Mouse (Mus musculus) naive thymus-derived CD4-positive, alpha-beta T cell, adult 2 months (primary cell): ENCODE data around the gene Hist1h4d.
"Not testable (repeated sequence)": the region's sequence is repeated elsewhere in the genome, so short reads cannot be mapped to it uniquely, and the experiment has no call there.

Experiments used
- DNase-seq: peaks from one replicate; pipeline ENCODE4 v3.0.0-alpha.2; 2011; ENCODE audit warnings: low read depth

Gene Hist1h4d

DNA sequence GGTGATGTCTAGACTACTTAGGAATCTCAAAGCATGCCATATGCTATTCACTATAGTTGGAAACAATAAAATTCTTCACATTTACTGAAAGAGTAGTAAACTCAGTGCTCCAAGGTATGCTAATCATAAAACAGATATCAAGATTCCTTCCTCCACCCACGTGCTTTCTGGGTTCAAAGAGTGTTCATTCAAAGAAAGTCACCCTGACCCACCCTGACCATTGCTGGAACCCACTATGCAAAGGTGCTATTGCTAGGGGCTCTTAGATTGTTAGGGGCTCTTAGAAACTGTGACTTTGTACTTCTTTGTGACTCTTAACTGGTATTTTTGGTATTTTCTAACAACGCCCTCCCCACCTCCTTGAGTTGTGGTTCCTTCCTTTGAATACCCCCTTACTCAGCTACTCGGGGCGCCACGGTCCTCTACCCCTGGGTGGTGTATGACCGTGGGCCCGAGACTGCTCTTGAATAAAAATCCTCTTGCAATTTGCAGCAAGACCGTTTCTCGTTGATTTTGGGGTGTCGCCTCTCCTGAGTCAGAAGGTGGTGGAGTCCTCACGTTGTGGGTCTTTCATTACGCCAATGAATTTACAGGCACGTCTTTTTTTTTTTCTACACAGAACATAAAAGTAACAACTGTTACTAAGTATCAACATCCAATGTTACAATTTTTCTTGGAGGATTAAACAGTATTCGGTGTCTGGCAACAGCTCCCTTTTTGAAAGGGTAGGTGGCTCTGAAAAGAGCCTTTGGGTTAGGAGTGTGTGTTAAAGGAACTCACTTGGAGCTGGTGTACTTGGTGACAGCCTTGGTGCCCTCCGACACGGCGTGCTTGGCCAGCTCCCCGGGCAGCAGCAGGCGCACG is 8.1 kb upstream of the Hist1h4d start:
- peak; percentile 42 for DNase-seq

- peak; percentile 95 for DNase-seq
Measured at GRCm38 (mm10) chr13:23573898-23574524, 7.4 kb upstream of the Hist1h4d start, which contains the start of the genes Hist1h2bf and Hist1h2ad. Hist1h2bf (minus strand) TSS chr13:23574196. Hist1h2ad (plus strand) TSS chr13:23574381.

- peak; percentile 53 for DNase-seq
Measured at GRCm38 (mm10) chr13:23574546-23575170, 6.7 kb upstream of the Hist1h4d start.

- peak; percentile 71 for DNase-seq
Measured at GRCm38 (mm10) chr13:23575271-23575851, 6.0 kb upstream of the Hist1h4d start, which contains the start of gene Hist1h3d. Hist1h3d (plus strand) TSS chr13:23575763.

- peak; percentile 47 for DNase-seq
Measured at GRCm38 (mm10) chr13:23575864-23576313, 5.5 kb upstream of the Hist1h4d start.

GRCm38 (mm10) chr13:23576351-23576881 is 5.0 kb upstream of the Hist1h4d start:
- no peak for DNase-seq

DNA sequence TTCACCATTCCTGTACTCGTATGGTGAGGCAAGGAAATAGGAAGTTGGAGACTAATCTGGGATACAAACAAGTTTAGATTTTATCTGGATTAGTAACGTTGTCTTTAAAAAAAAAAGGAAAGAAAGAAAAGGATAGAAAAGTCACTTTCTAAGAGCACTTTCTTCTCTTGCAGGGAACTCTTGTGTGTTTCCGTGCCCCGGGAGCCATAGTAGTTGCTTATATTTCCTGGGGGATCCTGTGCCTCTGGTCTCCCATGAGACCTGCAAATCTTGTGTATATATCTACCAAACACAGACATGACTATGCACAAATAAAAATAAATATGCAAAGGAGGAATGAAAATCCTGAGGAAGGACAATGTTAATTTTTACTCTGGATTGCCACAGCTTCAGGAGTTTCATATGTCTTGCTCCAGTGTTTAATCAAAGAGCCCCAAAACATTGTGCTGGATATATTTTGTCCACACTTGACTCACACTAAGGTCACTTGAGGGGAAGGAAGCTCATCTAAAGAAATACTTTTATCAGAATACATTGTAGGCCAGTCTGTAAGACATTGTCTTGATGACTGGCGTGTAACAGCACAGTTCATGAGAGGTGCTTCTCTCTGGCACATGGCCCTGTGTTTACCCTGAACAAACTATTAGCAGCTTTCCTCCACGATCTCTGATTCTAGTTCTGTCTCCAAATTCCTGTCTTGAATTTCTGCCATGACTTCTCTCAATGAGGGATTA is 4.3 kb upstream of the Hist1h4d start:
- no peak for DNase-seq

- DNase-seq, result no peak
Measured at GRCm38 (mm10) chr13:23577835-23578234, 3.6 kb upstream of the Hist1h4d start.

DNA sequence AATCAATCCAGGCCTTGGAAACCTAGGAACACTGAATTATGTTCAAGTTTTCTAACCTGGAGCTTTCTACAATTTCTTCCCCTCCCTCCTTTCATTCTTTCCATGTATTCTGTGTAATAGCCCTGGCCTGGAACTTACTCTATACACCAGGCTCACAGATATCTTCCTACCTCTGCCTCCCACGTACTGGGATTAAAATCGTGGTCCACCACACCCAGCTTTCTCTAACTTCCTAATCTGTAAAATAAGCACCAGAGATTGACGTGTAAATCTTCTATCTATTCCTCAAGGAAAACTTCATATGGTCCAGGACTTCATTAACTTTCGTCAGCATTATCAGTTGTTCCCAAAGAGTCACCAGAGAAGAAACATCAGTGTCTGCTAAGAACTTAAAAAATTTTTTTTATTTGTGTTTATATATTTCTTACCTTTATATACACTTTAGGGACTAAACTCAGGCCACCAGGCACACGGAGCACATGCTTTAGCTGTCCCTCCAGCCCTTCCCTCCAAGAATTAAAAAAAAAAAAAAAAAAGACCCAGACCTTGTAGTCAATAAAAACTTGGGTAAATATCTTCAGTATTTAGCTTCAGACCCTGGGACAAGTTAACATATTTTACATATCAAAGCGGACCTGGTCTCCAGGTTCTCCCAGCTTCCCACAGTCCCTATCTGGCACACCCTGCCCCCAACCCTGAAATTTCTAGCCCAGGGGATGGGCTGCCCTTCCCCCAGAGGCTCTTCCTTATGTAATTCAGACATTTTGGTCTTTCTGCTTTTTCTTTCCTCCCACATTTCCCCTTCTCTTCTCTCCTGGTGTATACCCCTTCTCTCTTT is 1.0 kb downstream of the Hist1h4d start:
- DNase-seq, result no peak

DNA sequence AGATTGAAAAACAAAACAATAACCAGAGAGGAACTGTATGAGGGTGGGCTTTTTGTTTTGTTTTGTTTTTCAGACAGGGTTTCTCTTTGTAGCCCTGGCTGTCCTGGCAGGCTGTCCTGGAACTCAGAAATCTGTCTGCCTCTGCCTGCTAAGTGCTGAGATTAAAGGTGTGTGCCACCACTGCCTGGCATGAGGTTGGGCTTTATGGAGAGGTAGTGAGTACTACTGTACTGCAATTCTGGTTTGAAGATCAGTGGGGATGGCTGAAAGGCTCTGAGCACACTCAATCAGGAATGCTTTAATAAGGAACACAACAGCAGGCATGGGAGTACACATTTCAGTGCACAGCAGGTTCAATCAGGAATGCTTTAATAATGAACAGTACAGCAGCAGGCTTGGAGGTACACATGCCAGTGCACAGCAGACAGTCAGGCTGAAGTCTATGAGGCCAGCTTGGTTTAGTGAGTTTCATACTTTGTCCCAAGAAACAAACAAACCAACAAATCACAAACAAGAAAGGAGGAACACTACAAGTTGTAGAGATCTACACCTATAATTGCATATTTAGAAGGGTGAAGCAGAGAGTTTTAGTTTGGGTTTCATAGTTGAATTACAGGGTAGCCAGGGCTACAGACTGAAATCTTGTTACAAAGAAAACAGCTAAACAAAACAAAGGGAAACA is 2.1 kb downstream of the Hist1h4d start:
- DNase-seq, result no peak

- peak; percentile 36 for DNase-seq
Measured at GRCm38 (mm10) chr13:23584331-23584730, 2.9 kb downstream of the Hist1h4d start.

GRCm38 (mm10) chr13:23585029-23585441 is 3.6 kb downstream of the Hist1h4d start:
- peak; percentile 87 for DNase-seq

DNA sequence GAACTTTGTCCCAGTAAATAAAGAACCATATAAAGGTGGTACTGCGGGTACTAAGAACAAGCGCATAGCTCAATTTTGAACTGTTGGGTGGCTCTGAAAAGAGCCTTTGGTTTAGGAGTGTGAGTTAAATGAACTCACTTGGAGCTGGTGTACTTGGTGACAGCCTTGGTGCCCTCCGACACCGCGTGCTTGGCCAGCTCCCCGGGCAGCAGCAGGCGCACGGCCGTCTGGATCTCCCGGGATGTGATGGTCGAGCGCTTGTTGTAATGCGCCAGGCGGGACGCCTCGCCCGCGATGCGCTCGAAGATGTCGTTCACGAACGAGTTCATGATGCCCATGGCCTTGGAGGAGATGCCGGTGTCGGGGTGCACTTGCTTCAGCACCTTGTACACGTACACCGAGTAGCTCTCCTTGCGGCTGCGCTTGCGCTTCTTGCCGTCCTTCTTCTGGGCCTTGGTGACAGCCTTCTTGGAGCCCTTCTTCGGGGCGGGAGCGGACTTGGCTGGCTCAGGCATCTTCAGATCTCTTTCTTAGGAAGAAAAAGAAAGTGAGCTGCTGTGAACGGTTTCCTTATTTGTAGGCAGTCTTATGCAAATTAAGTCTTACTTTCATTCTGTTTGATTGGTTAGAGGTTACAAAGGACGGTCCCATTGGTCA is 4.2 kb downstream of the Hist1h4d start:
- DNase-seq, result peak; percentile 92

DNA sequence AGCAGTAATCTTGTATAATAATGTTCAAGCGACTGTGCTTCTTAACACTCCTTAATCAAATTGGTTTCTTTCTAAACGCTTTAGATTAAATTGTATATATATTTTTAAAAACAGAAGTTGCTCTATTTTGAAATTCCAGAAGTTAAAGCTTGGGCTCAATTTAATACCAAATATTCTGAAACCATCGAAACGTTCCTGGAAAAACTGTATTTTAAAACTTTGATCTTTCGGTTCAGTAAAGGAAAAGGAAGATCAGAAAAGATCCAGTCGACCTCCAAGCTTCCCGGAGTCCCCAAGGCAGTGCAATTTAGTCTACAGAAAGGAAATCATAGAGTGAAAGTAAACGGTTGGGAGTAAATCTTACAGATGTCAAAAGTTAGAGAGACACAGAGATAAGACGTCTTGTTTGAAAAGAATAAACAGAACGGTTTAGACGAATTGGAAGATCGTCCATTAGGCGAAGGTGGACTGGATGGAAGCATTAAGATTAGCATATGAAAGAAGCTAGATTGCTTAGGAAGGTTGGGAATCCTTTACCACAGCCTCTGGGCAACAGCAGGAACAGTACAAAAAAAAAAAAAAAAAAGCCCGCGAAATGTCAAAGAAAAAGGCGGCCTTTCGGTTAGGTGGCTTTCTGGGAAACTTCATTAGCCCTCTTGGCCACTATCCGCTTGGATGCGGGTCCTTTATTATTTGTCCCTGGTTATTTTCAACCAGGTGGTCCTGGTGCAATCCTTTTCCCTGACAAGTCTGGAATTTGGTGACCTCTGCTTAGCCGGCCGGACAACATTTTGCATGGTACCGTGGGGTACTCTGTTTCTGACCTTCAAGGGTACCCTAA is 4.9 kb downstream of the Hist1h4d start:
- DNase-seq, result peak; percentile 64

DNA sequence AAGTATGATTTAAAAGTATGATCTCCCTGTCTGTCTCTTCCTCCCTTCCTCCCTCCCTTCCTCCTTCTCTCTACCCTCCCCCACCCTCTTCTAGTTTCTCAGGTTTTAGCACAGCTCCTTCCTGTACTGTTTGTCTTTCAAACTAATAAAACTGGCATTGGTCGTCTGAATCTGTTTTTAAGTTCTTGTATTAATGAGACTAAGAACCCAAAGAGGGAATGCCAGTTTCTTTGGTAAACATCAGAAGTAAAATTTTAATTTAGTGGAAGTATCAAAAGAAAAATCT is 5.5 kb downstream of the Hist1h4d start:
- peak; percentile 30 for DNase-seq

DNA sequence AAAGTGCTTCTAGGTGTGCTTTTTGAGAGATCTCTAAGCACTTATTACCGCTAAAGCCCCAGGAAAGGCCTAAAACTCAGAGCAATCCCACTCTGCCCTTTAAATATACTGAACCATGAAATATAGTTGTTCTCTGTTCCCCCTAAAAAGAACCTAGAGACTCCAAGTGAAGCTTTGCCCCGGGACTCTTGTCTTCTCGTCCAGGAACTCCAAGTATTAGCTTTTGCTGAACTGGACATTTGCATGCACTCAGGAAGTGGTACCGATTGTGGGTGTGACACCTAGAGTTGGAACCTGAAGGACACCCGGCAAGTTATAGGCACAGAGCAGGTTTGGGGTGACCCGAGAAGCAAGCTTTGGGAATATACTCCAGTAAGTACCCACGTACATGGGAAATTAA is 9.8 kb downstream of the Hist1h4d start:
- DNase-seq, result no peak

GRCm38 (mm10) chr13:23591886-23592285 is 10.5 kb downstream of the Hist1h4d start:
- DNase-seq, result not testable (repeated sequence)

DNA sequence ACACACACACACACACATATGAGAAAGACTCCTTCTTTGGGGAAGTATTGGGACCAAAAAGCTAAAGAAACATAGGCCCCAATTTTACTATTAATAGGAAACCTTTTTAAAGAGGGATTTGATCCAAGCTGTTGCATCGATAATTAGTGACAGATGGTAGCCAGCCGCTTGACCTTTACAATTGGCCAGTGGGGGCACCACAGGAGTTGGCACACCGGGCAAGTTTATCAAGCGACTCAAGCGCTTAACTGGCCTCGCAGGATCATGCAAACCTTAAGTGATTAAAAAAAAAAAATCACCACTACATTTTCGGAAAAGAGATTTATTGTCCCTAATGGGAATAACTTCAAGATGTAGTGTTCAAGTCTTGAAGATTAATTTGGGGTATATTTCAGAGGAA is 11.2 kb downstream of the Hist1h4d start:
- no peak for DNase-seq
